Mouse (Mus musculus): ENCODE results near the gene Dnah1.

The Dnah1 gene

DNA sequence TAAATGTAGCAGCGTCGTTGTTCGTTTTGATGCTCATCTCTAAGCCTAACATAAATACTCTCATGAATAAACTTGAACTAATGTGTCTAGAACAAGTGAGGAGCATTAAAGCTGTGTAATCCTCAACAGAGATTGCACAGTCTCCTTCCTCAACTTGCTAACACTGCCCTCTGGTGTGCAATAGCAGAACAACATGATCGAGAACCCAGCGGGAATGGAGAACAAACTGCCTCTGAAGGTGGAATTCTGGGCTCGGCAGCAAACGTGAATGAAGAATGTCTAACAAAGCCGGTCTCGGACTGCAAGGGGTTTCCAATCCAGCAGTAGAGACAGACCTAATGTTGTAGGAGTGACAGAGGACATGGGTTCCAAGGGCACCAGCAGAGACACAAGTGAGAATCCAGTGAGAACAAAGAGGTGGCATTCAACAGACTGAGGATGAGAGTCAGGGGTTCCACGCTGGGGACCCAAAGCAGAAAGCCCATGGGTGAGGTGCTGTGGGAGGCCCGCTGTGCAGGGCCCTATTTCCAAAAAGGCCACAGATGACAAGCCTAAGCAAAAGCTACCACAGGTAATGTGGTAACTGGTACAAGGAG lies 89.6 kb downstream of the Dnah1 start:
- no peak for DNase-seq (ENCODE audit: low spot score)

- DNase-seq (ENCODE audit: low spot score), result no peak
These were observed 90.4 kb downstream of the Dnah1 start for GRCm38 (mm10) chr14:31233070-31233995.

DNA sequence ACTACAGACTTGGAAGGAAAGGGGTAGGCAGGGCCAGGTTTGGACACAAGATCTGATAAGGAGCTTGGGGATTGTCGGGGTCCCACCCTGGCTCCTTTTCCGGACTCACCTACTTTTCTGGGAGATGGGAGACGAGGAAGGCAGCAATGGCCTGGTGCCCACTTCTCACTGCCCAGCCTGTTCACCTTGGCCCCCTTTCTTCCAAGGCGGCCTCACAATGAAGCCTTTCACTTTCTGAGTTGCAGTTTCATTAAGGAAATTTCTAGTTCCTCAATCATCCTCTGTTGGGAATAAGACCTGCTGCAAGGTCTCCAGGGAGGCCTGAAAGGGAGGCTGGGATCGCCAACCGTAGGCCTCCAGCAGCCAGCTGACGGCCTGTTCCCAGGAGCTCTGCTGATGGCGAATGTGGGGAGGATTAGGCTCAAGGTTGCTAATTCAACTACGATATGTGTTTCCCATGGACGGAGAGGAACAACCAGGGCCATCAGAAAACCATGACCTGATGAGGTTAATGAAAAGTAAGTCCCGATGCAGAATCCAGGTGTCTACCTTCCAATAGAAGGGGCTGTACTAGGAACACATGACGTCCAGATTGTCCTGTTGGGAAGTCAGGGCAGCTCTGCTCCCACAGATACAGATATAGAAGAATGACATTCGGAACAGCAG lies 91.2 kb downstream of the Dnah1 start:
- DNase-seq (ENCODE audit: low spot score), result no peak

DNA sequence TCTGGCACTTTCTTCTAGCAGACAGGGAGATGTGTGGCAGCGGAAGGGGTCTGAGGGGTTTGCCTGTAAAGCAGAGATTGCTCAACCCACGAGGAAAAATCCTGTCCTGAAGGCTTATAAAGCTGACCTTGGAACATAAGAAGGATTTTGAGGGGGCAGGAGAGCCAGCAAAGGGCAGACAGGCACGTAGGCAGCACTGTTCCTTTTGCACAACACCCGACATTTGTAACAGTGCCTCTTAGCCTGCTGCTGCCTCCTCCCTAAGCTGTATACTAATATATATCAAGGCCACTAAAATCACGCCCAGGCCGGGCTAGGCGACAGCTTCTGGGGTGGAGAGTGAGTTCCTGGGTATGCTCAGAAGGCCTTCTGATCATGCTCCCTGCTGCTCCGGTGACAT lies 93.3 kb downstream of the Dnah1 start:
- no peak for DNase-seq (ENCODE audit: low spot score)

DNA sequence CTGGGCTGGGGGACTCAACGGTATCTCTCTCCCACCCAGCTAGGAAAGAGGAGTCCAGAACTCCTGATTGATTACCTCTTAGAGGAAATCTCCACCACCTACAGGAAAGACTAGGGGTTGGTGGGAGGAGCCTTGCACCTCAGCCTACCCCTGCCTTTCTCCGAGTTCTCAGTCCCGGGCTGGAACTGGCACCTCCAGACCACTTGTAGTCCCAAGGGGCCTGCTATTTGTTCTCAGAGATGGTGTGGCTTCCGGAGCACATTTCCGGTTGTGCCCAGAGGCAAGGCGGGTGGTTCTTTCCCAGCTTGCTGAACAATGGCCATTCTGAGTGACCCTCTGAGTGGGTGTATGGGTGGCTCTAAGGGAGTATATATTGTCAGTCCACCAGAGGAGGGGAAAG lies 95.5 kb downstream of the Dnah1 start:
- no peak for DNase-seq (ENCODE audit: low spot score)

- DNase-seq (ENCODE audit: low spot score), result no peak
These were observed 96.7 kb downstream of the Dnah1 start for GRCm38 (mm10) chr14:31226978-31227377.

- no peak for DNase-seq (ENCODE audit: low spot score)
These were observed 106.0 kb downstream of the Dnah1 start, which contains the start of gene Sema3g for GRCm38 (mm10) chr14:31217666-31218065. Gene Sema3g (plus strand): TSS chr14:31217860.

DNA sequence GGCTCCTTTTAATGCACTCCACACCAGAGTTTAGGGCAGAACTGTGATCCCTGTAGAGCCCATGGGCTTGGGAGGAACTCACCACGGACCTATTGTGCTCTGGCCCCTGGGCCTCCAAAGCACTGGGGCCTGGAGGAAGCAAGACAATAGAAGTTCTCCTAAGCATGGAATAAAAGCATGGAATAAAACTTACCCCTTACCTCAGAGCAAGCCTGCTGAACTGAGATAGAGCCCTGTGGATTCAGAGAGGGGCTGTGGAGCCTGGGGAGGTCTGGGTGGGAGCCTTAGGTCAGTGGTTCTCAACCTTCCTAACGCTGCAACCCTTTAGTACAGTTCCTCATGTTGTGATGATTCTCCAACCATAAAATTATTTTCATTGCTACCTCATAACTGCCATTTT lies 106.8 kb downstream of the Dnah1 start, which contains the start of gene Nisch:
Nisch (minus strand) TSS at position 101 of the 400 bp plus-strand sequence.
- no peak for DNase-seq (ENCODE audit: low spot score)

- DNase-seq (ENCODE audit: low spot score), result no peak
These were observed 108.3 kb downstream of the Dnah1 start for GRCm38 (mm10) chr14:31215157-31216002.

- no peak for DNase-seq (ENCODE audit: low spot score)
These were observed 109.0 kb downstream of the Dnah1 start for GRCm38 (mm10) chr14:31214684-31215083.

DNA sequence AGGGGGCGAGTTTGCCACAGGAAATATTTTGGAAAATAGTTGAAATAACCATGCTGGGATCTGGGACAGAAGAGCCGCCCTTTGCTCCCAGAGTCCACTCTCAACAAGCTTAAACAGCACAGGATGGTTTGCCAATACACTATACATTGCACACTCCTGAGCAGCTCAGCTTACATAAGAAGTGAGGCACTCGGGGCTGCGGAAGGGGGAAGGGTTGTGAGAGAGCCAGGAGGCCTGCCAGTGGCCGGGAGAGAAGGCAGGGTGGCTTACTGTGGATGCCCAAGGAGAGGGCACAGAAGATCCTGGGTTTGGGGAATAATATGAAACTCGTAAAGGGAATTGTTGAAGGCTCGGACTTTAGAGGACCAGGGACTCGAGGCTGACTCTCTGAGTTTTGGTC lies 109.8 kb downstream of the Dnah1 start:
- no peak for DNase-seq (ENCODE audit: low spot score)

DNA sequence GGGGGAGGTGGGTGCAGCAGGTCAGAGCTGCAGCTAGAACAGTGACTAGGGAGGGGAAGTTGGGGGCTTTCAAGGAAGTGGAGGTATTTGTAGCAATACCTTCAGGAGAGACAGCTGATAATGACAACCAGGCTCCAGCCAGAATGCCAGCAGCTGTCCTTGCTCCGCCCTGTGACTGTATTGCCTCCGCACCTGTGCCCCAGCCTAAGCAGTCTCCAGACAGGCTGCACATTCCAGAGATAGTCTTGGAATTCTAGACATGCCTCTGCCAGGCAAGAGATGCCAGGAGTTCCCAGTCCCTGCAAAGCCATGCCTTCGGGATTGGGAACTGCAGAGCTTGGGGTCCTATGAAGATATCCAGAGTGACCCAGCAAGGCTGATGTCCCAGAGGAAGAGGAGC lies 111.2 kb downstream of the Dnah1 start:
- DNase-seq (ENCODE audit: low spot score), result no peak

- no peak for DNase-seq (ENCODE audit: low spot score)
These were observed 111.8 kb downstream of the Dnah1 start for GRCm38 (mm10) chr14:31211854-31212253.
